Mouse (Mus musculus) cerebellum, postnatal 10 days (tissue): ENCODE results near the gene Birc3.
"Not testable (repeated sequence)": the region's sequence is repeated elsewhere in the genome, so short reads cannot be mapped to it uniquely, and the experiment has no call there.

Source experiments
- DNase-seq, 2 experiments: peaks; one replicate each; pipeline ENCODE4 v3.0.0; 2021; ENCODE audit warnings: mixed read lengths in 2 of 2

Gene Birc3

GRCm38 (mm10) chr9:7872775-7873439 is at the start of gene Birc3:
Gene Birc3 (minus strand): TSS chr9:7873186.
- DNase-seq: peak; percentile 13

GRCm38 (mm10) chr9:7914925-7915324 is 41.9 kb upstream of the Birc3 start:
- no peak for DNase-seq

GRCm38 (mm10) chr9:7914487-7914886 is 41.5 kb upstream of the Birc3 start:
- DNase-seq: peak; percentile 62 to 68

DNA sequence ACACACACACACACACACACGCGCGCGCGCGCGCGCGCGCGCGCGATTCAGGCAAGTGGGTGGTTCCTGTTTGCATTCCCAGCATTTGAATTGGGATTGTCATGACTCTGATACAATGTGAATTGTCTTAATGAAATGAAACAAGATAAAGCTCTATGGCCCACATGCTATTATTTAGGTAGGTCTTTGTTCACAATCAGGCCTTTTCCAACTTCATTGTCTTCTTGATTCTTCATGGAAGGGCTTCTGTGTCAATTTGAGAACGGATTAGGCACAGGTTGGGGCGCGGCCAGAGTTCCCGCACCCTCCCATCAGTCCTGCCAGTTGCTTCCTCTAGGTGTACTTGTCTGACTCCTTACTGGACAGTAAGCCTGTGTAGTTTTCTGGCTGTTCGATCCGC is 41.0 kb upstream of the Birc3 start:
- peak in 1 of 2 experiments; percentile 7 for DNase-seq

DNA sequence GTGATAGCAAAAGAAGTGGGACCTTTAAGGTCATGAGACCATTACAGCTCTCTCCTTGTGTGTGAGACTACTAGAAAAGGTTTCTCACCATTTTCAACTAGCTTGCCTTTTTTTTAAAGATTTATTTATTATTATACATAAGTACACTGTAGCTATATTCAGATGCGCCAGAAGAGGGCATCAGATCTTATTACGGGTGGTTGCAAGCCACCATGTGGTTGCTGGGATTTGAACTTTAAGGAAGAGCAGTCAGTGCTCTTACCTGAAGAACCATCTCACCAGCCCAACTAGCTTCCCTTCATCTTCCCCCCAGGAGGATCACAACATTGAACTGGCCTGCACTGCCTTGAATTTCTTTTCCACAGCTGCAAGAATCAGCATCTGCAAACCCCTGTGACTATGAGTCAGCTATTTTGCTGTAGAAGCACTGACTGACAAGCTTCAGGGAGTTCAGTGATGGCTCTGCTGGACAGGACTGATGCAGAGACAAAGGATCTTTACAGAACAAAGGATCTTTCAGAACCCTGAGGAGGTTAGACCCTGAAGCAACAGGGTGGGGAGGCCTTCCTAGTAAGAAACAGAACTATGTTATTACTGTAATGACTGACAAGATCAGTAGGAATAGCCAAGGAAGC is 34.5 kb upstream of the Birc3 start:
- DNase-seq: no peak

GRCm38 (mm10) chr9:7906564-7906963 is 33.6 kb upstream of the Birc3 start:
- no peak for DNase-seq

DNA sequence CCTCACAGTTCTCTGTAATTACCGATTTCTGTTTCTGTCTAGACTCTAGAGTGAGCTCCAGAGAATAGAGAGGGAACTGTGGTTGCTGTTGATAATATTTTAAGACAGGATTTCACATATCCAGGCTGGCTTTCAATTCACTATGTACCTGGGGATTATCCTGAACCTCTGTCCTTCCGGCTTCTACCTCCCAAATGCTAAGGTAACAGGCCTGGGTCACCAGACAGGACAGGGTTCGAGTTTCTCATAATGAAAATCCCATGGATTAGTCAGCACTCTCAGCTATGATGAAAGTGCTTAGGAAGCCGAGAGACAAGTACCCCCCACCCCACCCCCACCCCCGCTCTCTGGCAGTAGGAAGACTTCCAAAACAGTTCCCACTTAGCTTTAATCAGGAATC is 30.8 kb upstream of the Birc3 start:
- no peak for DNase-seq

GRCm38 (mm10) chr9:7903262-7903661 is 30.3 kb upstream of the Birc3 start:
- DNase-seq: no peak

DNA sequence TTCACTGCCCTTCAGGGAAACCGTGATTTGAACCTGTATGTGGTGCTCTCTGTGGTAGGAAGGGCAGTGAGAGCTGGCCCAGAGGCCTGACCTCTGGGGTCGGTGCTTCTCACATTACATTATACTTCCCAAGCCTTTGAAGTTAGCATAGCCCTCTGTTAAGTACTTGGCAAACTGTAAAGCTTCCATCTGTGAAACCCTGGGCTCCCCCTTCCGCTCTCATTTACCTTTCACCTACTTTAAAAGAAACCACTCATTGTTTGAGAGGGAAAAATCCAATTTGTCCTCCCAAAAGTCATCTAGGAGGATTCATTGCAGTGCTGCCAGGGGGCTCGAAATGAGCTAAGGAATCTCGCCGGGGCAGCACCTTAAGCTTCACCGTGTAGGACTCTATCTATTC is 29.3 kb upstream of the Birc3 start:
- DNase-seq: no peak

DNA sequence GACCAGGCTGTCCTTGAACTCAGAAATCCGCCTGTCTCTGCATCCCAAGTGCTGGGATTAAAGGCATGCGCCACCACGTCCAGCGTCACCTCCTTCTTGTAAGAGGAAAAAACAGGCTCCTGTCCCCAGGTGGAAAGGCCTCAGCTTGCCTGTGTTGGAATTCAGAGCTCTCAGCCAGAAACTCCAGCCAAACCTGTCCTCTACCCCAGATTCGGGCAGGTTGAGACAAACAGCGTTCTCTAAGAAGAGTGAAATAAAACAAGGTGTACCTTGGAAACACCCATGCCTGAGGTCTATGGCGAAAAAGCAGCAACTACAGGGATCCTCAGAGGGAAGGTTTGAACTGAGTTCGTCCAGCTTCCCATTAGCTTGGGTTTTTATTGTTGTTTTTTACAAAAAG is 28.0 kb upstream of the Birc3 start:
- DNase-seq: no peak

DNA sequence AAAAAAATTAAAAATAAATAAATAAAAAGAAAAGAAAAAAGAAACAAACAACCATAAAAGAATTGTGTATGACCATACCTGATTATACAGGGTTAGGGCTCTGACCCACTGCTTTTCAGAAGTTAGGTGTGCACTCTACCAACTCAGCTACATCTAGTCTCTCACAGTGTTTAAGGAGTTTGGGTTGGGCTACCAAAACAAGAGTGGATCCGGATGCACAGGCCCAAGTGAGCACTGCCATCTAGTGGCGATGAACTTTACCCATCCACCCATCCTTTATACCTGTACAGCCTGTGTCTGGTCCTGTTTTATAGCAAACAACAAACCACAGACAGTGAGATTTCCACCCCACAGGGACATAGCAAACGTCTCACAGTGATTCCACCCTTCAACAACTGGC is 24.5 kb upstream of the Birc3 start:
- peak; percentile 81 to 85 for DNase-seq

DNA sequence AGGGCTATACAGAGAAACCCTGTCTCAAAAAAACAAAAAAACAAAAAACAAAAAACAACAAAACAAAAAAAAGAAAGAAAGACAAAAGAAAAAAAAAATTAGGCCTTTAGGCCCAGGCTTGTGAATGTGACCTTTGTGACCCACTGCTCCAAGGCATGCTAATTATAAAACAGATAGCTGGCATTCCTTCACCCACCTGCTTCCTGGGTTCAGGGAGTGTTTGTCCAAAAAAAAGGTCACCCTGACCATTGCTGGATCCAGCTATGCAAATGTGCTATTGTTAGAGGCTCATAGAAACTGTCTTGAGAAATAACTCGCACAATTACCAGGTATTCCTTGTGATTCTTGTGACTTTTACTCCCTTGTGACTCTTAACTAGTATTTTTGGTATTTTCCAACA is 18.8 kb upstream of the Birc3 start:
- DNase-seq: not testable (repeated sequence)

GRCm38 (mm10) chr9:7891177-7891576 is 18.2 kb upstream of the Birc3 start:
- DNase-seq: no peak

GRCm38 (mm10) chr9:7884346-7884745 is 11.4 kb upstream of the Birc3 start:
- no peak for DNase-seq

GRCm38 (mm10) chr9:7882304-7882865 is 9.4 kb upstream of the Birc3 start:
- DNase-seq: no peak

GRCm38 (mm10) chr9:7873511-7874211 is 675 bp upstream of the Birc3 start:
- DNase-seq: no peak

GRCm38 (mm10) chr9:7872044-7872774 is 777 bp downstream of the Birc3 start:
- DNase-seq: no peak

DNA sequence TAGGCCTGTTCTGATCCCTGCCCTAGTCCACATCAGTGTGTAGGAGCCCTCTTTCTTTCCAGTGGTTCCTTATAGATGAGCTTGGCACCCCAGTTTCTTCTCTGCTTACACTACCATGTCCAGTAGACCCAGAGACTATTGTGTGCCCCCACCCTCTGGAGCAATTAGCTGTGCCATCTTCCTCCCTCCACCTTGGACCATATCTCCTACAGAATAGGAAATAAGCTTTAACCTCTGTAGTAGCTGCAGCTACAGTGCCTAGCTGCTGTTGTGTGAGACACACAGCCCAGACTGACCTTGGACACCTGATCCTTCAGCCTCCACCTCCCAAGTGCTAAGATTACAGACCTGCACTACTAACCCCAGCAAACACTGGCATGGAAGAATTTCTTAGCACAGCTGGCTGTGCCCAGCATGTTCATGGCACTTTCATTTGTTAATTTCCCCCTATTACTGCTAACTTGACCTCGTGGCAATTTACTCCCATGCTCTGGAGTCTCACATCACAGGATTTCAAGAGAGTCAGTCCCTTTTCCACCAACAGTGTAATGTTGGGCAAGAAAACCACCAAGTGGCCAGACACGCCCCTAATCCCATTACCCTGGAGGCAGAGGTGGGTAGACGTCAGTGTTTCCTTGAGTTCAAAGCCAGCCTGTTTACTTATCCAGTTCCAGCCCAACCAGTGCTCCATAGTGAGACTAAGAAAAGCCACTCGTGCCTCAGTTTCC is 1.5 kb downstream of the Birc3 start:
- no peak for DNase-seq

DNA sequence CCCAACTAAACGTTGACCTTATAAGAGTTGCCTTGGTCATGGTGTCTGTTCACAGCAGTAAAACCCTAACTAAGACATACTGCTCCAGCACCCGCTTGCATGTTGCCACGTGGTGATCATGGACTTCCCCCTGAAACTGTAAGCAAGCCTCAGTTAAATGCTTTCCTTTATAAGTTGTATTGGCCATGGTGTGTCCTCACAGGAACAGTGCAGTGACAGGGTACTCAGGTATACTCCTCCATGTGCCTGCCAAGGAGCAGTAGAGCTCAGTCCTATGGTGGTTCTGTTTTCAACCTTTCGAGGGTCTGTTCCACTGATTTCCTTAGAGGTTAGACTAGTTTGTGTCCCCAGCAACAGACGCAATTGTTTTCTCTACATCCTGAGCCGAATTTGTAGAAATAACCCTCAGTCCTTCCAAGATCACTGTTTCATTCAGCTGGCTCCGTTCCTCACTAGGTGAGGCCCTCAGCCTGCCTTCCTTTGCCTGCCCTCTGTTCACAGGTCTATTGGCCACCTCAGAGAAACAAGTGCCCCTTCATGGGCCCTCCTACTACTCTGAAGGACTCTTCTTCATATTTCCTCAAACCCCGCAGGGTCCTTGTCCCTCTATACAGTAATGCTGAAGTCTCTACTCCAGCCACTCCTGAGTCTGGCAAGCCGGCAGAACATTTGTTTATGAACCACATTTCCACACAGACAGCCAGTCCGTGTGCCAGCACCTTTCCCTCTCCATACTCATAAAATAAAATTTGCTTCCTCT is 2.2 kb downstream of the Birc3 start:
- DNase-seq: no peak

GRCm38 (mm10) chr9:7868838-7869491 is 4.0 kb downstream of the Birc3 start:
- DNase-seq: no peak

DNA sequence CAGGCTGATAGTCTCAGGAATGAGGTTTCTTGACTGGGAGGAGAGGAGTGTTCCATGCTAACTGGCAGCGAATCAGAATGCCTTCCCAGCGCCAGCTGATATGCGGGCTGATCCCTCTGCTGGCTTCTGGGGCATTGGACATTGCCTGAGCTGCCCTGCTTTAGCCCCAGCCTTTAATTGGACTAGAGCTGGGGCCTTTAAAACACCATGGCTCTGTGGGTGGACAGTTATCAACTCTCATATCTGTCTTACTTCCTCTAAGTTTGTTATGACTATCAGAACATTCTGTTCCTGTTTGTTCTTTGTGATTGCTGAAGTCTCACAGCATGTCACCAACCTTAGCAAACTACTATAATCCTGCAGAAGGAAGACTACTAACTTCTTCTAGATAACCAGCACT is 5.0 kb downstream of the Birc3 start:
- no peak for DNase-seq
